Mouse (Mus musculus) frontal cortex, adult 2 months (tissue): ENCODE results near the gene Aknad1. TPM values are rescaled to one million over a fixed set of nuclear protein-coding genes. Genes with fewer than 3 reads are reported as not detected.
A peak's percentile ranks its signal among the peaks of the same experiment; 100 is the strongest.

Source experiments
- DNase-seq, 2 experiments: peaks; one replicate each; pipeline ENCODE4 v3.0.0; 2022; ENCODE audit warnings: low spot score in 1 of 2; ENCODE audit errors: extremely low spot score in 1 of 2
- polyA plus RNA-seq: library from polyadenylated mRNA; depleted of rRNA; stranded (reverse); fragments of >200 nt; gene quantifications from 2 replicates; pipeline ENCODE4 v1.2.3, GENCODE M21; 2012

The Aknad1 gene
- polyA plus RNA-seq, 1 experiment = 0.04 TPM

- DNase-seq = no peak
These were observed 43.0 kb downstream of the Aknad1 start for GRCm38 (mm10) chr3:108782364-108782895.

GRCm38 (mm10) chr3:108786520-108786919 lies 47.1 kb downstream of the Aknad1 start:
- no peak for DNase-seq

GRCm38 (mm10) chr3:108787754-108788454 lies 48.4 kb downstream of the Aknad1 start:
- DNase-seq = no peak

- DNase-seq = no peak
These were observed 49.0 kb downstream of the Aknad1 start for GRCm38 (mm10) chr3:108788455-108788794.

DNA sequence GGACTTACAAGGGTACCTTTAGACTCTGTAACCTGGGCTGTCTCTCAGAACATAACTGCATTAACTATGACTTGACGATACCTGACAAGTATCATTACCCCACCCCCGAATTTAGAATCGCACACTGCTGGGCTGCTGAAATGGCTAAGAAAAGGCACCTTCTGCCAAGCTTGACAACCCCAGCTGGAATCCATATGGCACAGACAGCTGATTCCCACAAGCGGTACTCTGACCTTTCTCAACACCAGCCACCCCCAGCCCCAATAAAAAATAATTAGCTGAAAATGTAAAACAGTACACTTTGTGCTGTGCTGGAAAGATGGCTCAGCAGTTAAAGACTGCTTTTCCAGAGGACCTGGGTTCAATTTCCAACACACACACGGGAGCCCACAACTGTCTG lies 49.8 kb downstream of the Aknad1 start:
- no peak for DNase-seq

DNA sequence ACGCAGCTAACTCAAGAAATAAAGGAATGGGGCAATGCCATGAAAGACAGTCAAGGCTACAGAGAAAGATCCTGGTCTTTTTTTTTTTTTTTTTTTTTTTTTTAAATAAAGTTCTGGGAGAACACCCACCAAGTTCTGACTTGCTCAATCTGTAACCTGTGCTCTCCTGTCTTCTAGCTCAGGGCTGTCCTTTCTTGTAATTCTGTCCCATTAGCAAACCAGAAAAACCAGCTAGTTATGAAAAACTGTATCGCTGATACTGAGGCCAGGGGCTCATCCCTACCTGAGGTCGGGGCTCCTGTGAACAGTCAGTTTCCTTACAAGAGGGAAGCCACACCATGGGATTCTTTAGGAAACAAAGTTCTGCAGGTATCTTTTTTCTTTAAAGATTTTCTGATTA lies 51.0 kb downstream of the Aknad1 start:
- no peak for DNase-seq

DNA sequence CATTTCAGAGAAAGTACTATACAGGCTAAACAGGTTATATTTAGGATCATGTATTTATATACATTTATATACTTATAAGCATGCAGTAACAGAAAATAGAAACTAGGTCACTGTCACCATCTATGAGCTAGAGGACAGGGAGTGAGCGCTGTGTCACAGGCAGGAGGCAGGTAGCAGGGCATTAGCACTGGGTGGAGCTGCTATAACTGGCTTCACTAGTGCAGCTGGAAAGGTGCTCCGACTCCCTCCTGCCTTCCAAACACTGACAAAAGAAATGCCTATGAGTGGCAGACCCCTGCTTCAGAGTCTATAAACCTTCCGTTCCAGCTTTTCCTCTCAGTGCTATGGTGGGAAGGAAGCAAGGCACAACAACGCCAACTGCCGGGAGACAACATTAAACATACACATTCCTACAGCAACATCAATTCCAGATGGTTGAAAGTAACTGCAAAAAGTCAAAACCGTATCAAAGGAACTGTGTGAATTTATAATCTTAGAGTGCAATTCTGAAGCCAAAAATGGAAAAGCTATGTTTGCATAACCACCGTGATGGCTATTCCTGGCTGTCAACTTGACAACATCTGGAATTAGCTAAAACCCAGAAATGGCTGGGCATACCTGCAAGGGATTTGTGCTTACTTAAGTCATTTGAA lies 51.7 kb downstream of the Aknad1 start:
- DNase-seq = no peak

DNA sequence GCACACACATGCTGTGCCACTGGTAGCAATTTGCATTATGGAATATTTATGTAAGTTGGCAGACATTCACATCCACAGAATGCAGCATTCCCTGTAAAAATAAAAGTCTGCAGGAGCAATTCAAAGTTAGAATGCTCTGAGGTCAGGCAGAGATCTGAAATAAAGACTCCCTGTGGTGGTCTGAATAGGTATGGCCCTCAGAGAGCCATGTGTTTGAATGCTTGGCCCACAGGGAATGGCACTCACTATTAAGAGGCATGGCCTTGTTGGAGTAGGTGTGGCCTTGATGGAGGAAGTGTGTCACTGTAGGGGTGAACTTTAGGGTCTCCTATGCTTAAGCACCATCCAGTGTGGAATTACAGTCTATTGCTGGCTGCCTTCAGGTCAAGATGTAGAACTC lies 53.0 kb downstream of the Aknad1 start:
- no peak for DNase-seq

DNA sequence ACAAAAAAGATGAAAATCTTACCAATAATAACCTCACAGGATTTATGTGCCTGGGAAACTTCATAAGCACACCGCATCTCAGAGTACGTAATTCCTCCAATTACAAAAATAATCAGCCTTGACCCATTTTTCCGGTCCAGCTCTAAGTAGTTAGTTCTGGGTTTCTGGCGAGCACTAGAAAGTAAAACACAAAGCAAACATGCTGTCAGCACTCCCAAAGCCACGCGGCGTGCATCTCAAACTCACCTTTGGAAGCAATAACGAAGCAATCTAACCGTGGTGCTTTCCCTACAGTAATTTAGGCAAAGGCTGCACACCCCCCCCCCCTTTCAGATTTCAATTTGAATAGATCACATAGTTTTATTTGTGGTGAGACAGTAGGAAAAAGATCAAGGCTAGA lies 55.3 kb downstream of the Aknad1 start:
- DNase-seq = no peak

- no peak for DNase-seq
These were observed 56.3 kb downstream of the Aknad1 start for GRCm38 (mm10) chr3:108795554-108796299.

DNA sequence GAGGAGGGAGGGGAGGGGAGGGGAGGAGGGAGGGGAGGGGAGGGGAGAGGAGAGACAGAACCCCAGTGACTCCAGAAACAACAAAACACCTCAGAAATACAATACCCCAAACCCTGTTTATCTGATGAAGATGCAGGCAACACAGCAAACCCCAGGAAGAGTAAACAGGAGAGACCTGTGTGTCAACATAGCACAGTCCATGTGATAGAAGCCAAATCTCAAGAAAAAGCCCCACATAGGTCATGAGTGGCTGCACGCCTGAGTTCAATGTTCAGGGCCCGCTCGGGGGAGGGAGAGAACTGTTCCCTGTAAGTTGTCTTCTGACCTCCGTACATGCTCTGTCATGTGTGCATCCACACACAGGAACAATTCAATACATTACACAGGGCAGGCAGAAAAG lies 56.9 kb downstream of the Aknad1 start:
- DNase-seq = no peak

DNA sequence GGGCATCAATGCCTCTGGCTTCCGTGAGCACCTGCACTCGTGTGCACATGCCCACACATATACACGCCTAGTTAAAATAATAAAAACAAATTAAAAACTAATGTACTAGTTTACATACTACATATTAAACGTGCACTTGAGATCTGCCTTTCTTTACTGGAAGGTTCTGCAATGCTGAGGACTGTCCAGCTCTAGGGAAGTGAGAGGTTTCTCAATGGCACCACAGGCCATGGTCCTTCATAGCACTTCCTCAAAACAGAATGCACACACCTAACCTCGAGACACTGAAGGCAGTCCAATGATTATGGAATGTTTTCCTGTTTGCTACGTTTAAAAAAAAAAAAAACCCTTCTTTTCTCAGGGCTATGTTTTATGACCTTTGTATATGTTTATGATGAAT lies 58.3 kb downstream of the Aknad1 start:
- no peak for DNase-seq

- no peak for DNase-seq
These were observed 58.9 kb downstream of the Aknad1 start for GRCm38 (mm10) chr3:108798375-108798774.

DNA sequence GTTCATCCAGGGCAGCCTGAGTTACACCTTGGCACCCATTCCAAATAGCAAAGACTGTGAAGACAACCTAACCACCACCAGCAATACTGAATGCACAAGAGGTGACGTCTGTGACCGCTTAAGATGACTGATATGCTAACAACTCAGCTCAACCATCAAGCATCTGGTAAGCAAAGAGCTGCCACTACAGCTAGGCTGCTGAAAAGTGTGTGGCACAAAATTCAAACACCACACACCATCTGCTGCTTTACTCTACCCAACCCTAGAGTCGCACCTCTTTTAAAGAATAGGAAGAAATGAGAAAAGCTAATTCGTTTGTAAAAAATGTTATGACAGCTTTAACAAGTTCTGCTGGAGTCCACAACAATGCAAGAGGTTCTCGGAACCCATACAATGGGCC lies 66.2 kb downstream of the Aknad1 start:
- DNase-seq = peak in 1 of 2 experiments; percentile 34

GRCm38 (mm10) chr3:108810747-108811263 lies 71.3 kb downstream of the Aknad1 start:
- no peak for DNase-seq

GRCm38 (mm10) chr3:108815631-108816030 lies 76.2 kb downstream of the Aknad1 start:
- peak in 1 of 2 experiments; percentile 17 for DNase-seq

GRCm38 (mm10) chr3:108830493-108830892 lies 91.0 kb downstream of the Aknad1 start:
- DNase-seq = no peak

- DNase-seq = no peak
These were observed 92.3 kb downstream of the Aknad1 start for GRCm38 (mm10) chr3:108831750-108832149.
